Mouse (Mus musculus): ENCODE measurements around the gene Bcl3.

GRCm38 (mm10) chr7:19817382-19818105 lies 5.0 kb downstream of the Bcl3 start:
- TF ChIP-seq CTCF (conservative IDR thresholded peaks at IDR 0.05; ENCODE audit: low read length): no peak
- TF ChIP-seq NANOG (IDR thresholded peaks at IDR 0.05; ENCODE audit: borderline replicate concordance, low read length): no peak

All from E14TG2a.4 (cell line).